In genomic region chr14:10194130-10194529, GRCm38 (mm10) we compare ENCODE assay signal across 19 mouse cellular contexts.
DNase-seq lines count a peak whose midpoint lies in the region; ATAC-seq and TF ChIP-seq lines count a peak whose summit lies in the region.
"Had no signal": no experiment of that assay in that cellular context is flagged by ENCODE, and none has a peak within 500 bp of the region (broad histone marks: within the 10 kb centered on the region; RNA-seq: fewer than 3 reads in every experiment).

No protein-coding gene starts in this region.

- no peak for TF ChIP-seq CTCF in layer of hippocampus, adult 2 months (conservative IDR thresholded peaks at IDR 0.05)

- no peaks in the 10 kb centered on the region for H3K9me3 ChIP-seq in heart, embryonic 12.5 days (replicated peaks)
- no peaks in the 10 kb centered on the region for H3K9me3 ChIP-seq in heart, embryonic 16.5 days (replicated peaks; ENCODE audit: control insufficient read depth, low read length)
- H3K9me3 ChIP-seq in forebrain, embryonic 10.5 days = no peaks in the 10 kb centered on the region
- H3K9me3 ChIP-seq: embryonic facial prominence, embryonic 12.5 days; forebrain, embryonic 12.5 days; hindbrain, embryonic 15.5 days had no signal

- peak overlapping the region; percentile 64 for H3K27ac ChIP-seq in heart, embryonic 12.5 days (ENCODE audit: poor library complexity, severe bottlenecking)
- peak overlapping the region; percentile 66 for H3K27ac ChIP-seq in heart, embryonic 16.5 days (ENCODE audit: low read length)
- no peak overlapping the region for H3K27ac ChIP-seq in layer of hippocampus, adult 2 months
- H3K27ac ChIP-seq in forebrain, embryonic 10.5 days = no peak overlapping the region
- H3K27ac ChIP-seq: embryonic facial prominence, embryonic 12.5 days; forebrain, embryonic 12.5 days; hindbrain, embryonic 15.5 days had no signal

- intact Hi-C loops in heart, postnatal 25 days (cut with DNase I) = no loop called here

- H3K4me2 ChIP-seq in heart, embryonic 12.5 days = peak overlapping the region; percentile 41
- H3K4me2 ChIP-seq in heart, embryonic 16.5 days (ENCODE audit: low read depth, low read length) = peak overlapping the region; percentile 22
- H3K4me2 ChIP-seq: embryonic facial prominence, embryonic 12.5 days; forebrain, embryonic 12.5 days; hindbrain, embryonic 15.5 days had no signal

- H3K36me3 ChIP-seq in heart, embryonic 12.5 days = no peaks in the 10 kb centered on the region
- no peaks in the 10 kb centered on the region for H3K36me3 ChIP-seq in heart, embryonic 16.5 days (ENCODE audit: control insufficient read depth, insufficient read depth)
- H3K36me3 ChIP-seq in forebrain, embryonic 10.5 days (replicated peaks) = no peaks in the 10 kb centered on the region
- H3K36me3 ChIP-seq: embryonic facial prominence, embryonic 12.5 days; forebrain, embryonic 12.5 days; hindbrain, embryonic 15.5 days had no signal

- no peak overlapping the region for H3K9ac ChIP-seq in heart, embryonic 12.5 days
- H3K9ac ChIP-seq in heart, embryonic 16.5 days (ENCODE audit: low read length) = no peak overlapping the region
- H3K9ac ChIP-seq: embryonic facial prominence, embryonic 12.5 days; forebrain, embryonic 12.5 days; hindbrain, embryonic 15.5 days had no signal

- DNase-seq in heart, adult 18-20 months = peak; percentile 11 to 30
- DNase-seq in heart, postnatal 25 days (ENCODE audit: low spot score) = no peak
- DNase-seq in heart, postnatal 4 days = peak; percentile 22
- no peak for DNase-seq in layer of hippocampus, adult 2 months (ENCODE audit: low spot score in 2 of 2)
- no peak for DNase-seq in gastrocnemius, postnatal 25 days
- DNase-seq in forebrain, embryonic 10.5 days (ENCODE audit: extremely low spot score, low spot score) = no peak
- DNase-seq: adrenal gland, postnatal 10 days; cerebellum, adult 11-12 months; cerebellum, adult 9-10 months; cerebellum, postnatal 25 days; gastrocnemius, postnatal 14 days; kidney, adult 2 months had no signal

- no peaks in the 10 kb centered on the region for H3K27me3 ChIP-seq in heart, embryonic 12.5 days (replicated peaks)
- no peaks in the 10 kb centered on the region for H3K27me3 ChIP-seq in heart, embryonic 16.5 days (ENCODE audit: control insufficient read depth, insufficient read depth, low read length)
- no peaks in the 10 kb centered on the region for H3K27me3 ChIP-seq in forebrain, embryonic 10.5 days (ENCODE audit: poor library complexity, severe bottlenecking)
- H3K27me3 ChIP-seq: embryonic facial prominence, embryonic 12.5 days; forebrain, embryonic 12.5 days; hindbrain, embryonic 15.5 days had no signal

- ATAC-seq in heart, embryonic 12.5 days (ENCODE audit: insufficient number of reproducible peaks, low FRiP score) = peak; percentile 85
- peak; percentile 98 for ATAC-seq in heart, embryonic 16.5 days (replicated peaks; ENCODE audit: extremely low read depth, insufficient read depth, low FRiP score)
- ATAC-seq: forebrain, embryonic 16.5 days; intestine, embryonic 16.5 days had no signal

- peaks cover 14% of the 10 kb centered on the region for H3K4me1 ChIP-seq in heart, embryonic 12.5 days (replicated peaks)
- H3K4me1 ChIP-seq in heart, embryonic 16.5 days (ENCODE audit: control insufficient read depth, insufficient read depth, low read length) = peaks cover 20% of the 10 kb centered on the region
- H3K4me1 ChIP-seq in forebrain, embryonic 10.5 days = peaks cover 7% of the 10 kb centered on the region
- H3K4me1 ChIP-seq: hindbrain, embryonic 15.5 days had no signal

- 29% methylated on average over 5 of the region's 5 CpGs for WGBS in heart, embryonic 12.5 days
- 22% methylated on average over 5 of the region's 5 CpGs for whole genome bisulfite sequencing in heart, embryonic 16.5 days
- WGBS in forebrain, embryonic 10.5 days = 87% methylated on average over 5 of the region's 5 CpGs

- H3K4me3 ChIP-seq in heart, embryonic 12.5 days = no peak overlapping the region
- no peak overlapping the region for H3K4me3 ChIP-seq in heart, embryonic 16.5 days (ENCODE audit: low read length)
- no peak overlapping the region for H3K4me3 ChIP-seq in layer of hippocampus, adult 2 months
- no peak overlapping the region for H3K4me3 ChIP-seq in forebrain, embryonic 10.5 days
- H3K4me3 ChIP-seq: embryonic facial prominence, embryonic 12.5 days; forebrain, embryonic 12.5 days; hindbrain, embryonic 15.5 days had no signal

Comparison
In these comparisons a context has a peak if more than half of its experiments do, and no peak if none do; other contexts are left out.
1. DNase-seq: peak in heart, adult 18-20 months (2 of 2) and heart, postnatal 4 days (single experiment); none in heart, postnatal 25 days (single experiment), layer of hippocampus, adult 2 months (0 of 2), gastrocnemius, postnatal 25 days (single experiment) and forebrain, embryonic 10.5 days (single experiment).
2. H3K27ac ChIP-seq: peak in heart, embryonic 12.5 days (single experiment) and heart, embryonic 16.5 days (single experiment); none in layer of hippocampus, adult 2 months (single experiment) and forebrain, embryonic 10.5 days (single experiment).